Mouse (Mus musculus) G1E-ER4 (cell line): ENCODE measurements around the gene Rnf213. TPM values are rescaled to one million over a fixed set of nuclear protein-coding genes. Genes with fewer than 3 reads are reported as not detected.

Experiments
- GATA1 ChIP-seq: IDR thresholded peaks from one replicate; pipeline ENCODE4 v1.8.0; 2012; ENCODE audit warnings: low read length, inconsistent platforms
- polyA plus RNA-seq: library from polyadenylated mRNA; stranded (reverse); fragments of >175 nt; gene quantifications from 2 replicates; pipeline ENCODE4 v1.2.3, GENCODE M21; 2012

The Rnf213 gene
- polyA plus RNA-seq, 1 experiment, result 2.2 TPM

DNA sequence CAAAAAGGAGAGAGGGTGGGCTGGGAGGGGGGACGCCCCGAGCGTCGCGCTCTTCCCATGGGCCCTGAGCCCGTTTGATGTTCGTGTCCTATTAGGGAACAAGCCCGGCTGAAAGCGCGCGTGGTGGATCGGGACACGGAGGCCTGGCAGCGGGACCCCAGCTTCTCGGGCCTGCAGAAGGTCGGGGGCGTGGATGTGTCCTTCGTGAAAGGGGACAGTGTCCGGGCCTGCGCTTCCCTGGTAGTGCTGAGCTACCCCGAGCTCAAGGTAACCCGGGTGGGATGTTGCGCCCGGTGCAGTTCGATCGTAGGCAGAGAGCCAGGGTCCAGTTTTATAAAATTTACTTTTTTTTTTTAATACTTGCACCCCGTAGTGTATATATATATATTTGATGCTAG lies 98.8 kb downstream of the Rnf213 start:
- TF ChIP-seq GATA1, result no peak

DNA sequence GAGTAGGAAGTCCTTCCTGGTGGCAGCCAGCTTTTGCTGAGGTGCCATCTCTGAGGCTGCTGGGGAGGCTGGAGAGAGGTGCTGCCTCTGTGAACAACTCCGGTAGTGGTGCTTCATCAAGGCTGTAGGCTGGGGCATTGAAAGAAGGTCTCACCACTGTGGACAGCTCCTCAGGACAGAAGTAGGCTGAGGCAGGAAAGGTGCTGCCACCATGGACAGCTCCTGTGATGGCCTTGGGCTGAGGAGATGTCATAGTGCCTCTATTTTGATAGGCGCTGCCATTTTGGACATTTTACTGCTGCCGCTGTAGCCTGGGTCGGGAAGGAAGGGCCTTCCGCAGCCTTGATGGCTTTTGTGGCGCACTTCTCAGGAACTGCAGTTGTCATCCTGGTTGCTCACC lies 99.9 kb downstream of the Rnf213 start:
- TF ChIP-seq GATA1, result no peak

DNA sequence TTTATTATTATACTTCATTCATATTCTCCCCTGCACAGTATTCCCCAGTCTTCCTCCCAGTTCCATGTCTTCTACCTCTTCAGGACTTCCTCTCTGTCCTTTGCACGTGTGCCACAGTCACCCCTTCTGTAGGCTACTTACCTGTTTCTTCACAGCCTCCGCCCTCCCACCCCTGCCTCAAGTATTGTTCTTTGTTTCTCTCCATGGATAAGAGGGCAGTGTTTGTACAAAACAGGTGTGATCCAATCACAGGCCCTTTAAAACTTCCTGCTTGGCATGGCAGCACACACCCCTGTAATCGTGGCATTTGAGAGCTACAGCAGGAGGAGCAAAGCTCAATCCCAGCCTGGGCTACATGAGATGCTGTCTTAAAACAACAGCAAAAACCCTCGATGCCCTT lies 100.6 kb downstream of the Rnf213 start:
- no peak for TF ChIP-seq GATA1

DNA sequence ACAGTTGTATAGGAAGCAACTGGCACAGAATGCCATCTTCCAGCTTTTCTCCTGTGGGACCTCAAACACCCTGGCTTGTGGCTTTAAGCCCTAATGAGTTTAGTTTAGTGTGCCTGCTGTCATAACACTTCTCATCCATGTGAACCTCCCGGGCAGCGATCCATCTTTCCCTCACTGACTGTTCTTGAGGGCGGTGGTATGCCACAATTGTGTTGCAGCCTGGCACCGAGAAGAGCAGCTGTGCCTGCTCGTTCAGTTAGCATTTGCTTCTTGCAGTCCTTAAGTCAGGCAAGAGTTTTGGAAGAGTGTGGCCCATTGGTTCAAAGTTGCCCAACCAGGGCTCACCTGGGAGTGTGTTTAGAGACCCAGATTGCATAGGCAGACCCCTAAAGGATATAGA lies 103.2 kb downstream of the Rnf213 start:
- no peak for TF ChIP-seq GATA1

DNA sequence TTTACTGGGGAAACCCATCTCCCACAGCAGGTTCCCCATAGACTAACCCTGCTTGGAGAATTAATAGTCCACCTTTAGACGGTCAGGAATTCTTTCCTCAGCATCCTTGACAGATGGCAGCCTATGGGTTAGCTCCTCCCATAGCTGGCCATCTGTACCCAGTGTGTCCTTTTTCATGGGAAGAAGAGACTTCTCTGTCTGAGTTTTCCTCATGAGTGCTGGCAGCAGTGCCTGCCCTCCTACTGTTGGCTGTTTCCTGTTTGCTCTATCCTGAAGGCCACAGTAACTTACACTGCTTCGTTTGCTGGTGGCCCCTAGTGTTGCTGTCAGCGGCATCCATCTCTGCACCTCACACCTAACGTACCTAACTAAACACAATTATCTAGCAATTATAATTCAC lies 104.6 kb downstream of the Rnf213 start:
- TF ChIP-seq GATA1, result no peak

GRCm38 (mm10) chr11:119499297-119499696 lies 106.4 kb downstream of the Rnf213 start:
- TF ChIP-seq GATA1, result no peak

DNA sequence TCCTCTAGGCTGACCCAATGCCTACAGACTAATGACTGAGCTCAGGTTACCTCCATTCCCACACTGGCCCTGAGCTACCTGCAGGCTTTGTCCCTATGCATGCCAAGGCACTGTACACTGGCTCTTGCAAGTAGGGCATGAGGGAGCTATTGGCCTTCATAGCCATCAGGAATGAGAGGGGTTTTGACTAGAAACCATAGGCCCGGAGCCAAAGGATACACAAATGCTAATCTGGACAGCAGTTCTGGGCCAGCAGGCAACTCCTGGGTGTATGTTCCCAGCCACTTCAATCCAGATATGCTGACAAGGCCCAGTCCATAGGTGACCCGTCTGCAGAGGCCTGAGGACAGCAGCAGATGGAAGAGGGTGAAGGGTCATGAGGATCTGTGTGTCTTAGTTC lies 107.1 kb downstream of the Rnf213 start:
- no peak for TF ChIP-seq GATA1

- TF ChIP-seq GATA1, result no peak
Measured at GRCm38 (mm10) chr11:119503675-119504074, 110.8 kb downstream of the Rnf213 start.

GRCm38 (mm10) chr11:119506386-119506785 lies 113.5 kb downstream of the Rnf213 start:
- TF ChIP-seq GATA1, result no peak

GRCm38 (mm10) chr11:119507772-119508171 lies 114.9 kb downstream of the Rnf213 start:
- TF ChIP-seq GATA1, result no peak

GRCm38 (mm10) chr11:119509165-119509776 lies 116.4 kb downstream of the Rnf213 start:
- TF ChIP-seq GATA1, result no peak

DNA sequence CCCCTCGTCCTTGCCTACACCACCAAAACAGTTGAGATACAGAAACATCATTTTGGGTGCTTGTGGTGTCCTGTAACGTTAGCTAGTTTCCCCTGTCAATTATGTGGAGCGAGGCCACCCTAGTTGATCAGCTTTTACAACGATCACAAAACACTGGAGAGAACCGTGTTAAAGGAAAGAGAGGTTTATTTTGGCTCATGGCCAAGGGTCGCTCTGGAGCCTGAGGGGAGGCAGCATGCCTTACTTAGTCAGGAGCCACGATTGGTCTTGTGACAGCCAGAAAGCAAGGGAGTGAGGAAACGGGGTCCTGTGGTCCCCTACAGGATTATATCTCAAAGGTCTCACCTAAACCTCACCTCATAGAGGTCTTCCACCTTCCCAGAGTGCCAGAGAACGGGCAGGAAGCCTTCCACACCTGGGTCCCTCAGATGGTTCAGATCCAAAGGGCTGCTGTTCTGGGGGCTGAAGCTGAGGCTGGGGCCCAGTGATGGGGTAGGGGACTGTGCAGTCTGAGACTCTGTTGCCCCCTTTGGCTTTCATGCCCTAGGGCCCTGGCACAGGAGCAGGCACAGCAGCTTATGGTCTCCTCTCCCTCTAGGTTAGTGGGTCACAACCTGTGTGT lies 120.2 kb downstream of the Rnf213 start:
- TF ChIP-seq GATA1, result no peak

DNA sequence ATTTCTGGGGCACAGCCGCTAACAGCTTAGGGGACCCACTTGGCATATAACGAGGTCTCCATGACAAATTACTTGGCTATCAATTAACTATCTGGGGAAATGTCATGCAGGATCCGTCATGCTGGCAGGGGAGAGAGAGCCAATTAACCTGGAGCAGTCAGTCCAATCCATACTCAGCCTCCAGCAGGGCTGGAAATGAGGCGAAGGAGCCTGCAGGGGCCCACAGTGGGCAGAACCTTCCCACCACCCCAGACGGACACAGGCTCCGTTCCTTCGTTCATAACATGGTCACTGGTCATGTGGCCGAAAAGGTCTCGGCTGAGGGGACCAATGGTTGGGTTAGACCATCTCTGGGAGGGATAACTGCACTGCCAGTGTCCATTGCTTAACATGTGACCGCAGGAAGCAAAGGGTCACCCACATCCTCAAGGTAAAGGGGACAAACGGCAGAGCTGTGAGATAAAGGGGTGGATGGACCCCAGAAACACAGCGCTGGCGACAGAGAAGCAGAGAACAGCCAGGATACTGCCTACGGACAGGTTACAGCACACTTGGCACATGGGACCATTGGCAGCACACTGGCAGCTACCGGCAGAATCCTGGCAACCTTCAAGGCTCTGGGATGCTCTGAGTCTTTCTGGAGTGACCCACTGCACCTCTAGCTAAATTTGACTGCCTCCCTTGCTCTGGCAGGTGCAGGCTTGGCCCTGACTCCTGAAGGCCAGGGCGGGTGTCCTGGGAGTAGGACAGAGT lies 121.4 kb downstream of the Rnf213 start:
- no peak for TF ChIP-seq GATA1

DNA sequence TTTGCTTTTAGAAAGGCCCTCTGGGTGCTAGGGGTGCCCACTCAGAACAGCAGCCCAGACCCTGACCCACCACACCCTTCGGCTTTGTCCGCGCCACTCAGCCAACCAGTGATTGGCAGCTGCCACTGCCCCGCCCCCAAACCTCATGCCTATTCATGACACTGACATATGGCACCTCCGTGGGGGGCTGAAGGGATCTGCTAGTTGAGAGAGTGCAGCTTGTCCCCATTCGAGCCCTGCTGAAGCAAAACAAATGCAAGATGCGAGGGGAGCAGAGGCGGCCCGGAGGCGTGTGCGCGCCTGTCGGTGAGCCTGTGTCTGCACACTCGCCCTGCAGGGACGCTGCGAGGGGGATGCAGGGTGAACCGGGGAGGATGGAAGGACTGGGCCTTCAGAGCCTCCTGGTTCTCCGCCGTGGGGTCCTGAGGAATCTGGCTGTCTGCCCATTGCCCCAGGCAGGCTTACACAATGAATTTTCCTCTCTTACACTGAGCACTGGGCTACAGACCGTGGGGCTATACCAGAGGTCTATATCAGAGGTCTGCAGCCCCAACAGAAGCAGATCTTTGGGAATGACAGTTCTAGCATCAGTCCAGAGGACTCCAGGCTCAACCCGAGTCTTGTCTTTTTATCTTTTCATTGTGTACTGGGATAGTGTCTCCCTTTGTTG lies 122.2 kb downstream of the Rnf213 start:
- TF ChIP-seq GATA1, result no peak

- no peak for TF ChIP-seq GATA1
Measured at GRCm38 (mm10) chr11:119515823-119516676, 123.2 kb downstream of the Rnf213 start.

- TF ChIP-seq GATA1, result no peak
Measured at GRCm38 (mm10) chr11:119516677-119517361, 123.9 kb downstream of the Rnf213 start.
